Mouse (Mus musculus) embryo, embryonic 11 days (tissue): Measurements from ENCODE around the gene 4930562C15Rik.
A peak's percentile ranks its signal among the peaks of the same experiment; 100 is the strongest.

ENCODE experiments used
- DNase-seq: peaks from one replicate; pipeline ENCODE4 v3.0.0-alpha.2; 2015

Gene 4930562C15Rik

DNA sequence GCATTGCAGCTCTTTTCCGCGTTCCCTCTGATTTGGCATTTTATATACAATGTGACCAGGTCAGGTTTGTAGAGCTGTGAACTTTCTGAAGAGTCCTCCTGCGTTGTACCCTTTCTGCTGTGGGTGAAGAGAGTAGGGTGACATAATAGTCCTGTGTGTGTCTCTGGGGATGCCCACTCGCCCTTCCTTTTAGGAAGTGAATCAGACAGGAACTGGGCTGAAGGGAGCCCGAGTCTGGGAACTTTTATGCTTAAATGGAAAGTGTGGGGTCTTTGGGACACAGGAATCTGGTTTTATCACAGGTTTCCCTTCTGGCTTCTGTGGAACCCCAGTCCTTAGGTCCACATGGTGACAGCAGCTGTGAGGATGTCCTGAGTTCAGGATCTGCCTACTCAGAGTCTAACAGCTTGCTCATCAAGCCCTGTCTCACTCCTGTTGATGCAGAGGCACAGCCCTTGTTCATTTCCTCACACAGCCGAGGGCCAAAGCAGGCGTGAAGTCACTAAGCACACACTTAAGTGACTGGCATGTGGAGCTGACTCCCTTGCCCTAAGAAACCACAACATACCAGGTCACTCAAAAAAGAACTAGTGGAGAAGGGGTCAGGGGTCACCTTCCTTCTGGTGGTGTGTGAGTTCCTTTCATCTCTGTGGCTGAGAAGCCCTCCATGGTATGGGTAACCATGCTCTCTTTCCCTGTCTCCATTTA, 59.1 kb downstream of the 4930562C15Rik start:
- DNase-seq = no peak

DNA sequence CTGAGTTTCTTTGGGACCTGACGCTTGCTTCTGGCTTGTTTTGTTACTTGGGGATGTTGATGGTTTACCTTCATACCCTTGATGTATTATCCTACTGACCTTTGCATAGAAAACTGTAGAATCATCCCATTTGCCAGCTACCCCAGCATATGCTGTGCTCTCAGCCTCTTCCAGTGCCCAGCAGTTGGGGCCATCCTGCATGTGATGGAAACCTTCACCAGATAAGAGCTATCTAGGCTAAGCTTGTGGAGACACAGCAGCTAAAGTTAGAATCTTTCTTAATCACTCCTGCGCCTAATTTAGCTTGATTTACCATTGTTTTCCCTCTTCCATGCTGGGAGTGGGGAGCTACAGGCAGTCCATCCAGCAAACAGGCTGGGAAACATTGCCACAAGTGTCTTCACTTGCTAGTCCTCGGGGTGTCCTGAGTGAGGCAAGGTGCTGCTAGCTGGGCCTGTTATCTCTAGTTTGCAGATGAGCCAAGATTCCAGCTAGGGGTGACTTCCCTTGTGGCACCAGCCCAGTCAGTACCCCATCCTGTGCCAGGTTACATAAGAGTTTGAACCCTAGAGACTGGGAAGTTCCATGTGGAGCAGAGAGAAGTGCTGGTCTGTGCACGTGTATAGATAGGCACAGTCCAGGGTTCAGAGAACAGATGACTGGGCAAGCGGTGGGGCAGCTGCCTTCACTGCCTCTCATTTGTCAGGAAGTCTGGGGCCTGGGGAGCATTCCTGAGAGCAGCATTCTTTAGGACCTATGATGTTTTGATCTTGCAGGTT, 61.2 kb downstream of the 4930562C15Rik start:
- DNase-seq = no peak

DNA sequence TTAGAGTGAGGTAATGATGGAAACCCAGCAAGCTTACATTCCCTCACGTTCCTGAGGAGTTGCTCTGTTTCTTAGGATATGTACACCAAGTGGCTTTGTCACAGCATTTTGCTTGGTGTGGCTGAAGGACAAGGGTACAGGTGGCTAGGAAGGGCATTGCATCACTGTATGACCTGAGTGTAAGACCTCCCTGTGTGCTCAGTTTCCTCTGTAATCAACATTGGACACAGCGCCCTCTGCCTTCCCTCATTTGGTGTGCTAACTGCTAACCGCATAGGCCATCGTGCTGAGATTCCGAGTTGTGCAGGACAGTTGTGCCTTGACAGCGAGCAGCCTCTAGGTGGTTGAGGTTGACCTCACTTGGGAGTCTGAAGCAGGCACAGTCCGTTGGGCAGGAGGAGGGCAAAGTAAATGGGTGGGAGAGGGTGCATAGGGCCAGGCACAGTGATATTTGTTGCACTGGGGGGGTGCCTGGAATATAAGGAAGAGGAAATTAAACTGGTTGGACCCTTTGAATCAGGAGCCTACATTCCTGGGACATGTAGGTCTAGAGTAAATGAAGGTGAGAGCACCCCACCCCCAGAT, 62.0 kb downstream of the 4930562C15Rik start:
- no peak for DNase-seq

DNA sequence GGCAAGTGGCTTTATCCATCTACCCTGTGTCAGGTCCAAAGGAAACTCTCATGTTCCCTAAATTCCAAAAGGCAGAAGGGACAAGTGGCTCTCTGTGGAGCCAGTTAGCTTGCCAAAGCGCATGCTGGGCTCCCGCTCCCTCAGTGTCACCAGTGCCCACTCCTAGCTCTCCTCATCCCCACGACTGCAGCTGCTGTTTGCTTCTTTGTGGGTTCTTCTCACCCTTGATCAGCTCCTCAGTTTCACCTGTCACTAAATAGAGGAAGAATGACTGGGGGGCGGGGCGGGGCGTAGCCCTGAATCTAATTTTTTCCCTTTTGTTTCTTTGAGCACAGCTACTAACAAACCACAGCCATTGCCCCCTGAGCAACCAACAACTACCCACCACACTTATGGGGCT, 63.7 kb downstream of the 4930562C15Rik start:
- DNase-seq = no peak

DNA sequence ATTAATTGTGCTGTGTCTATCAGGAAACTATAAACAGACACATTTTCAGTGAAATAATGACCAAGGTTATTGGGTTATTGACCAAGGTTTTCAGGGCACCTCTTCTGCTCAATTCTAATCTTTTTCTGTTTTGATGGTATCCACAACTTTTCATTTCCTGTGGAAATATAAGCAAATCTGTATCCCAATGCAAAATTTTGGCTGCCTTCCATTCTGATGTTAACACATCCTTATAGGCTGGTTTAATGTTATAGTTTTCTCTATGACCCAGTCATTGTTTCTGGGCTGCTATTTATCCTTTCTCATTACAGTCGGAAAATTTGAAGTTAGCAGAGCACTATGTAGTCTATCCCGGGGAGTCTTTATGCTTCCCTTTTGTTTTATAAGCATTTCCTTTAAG, 64.5 kb downstream of the 4930562C15Rik start:
- DNase-seq = no peak

DNA sequence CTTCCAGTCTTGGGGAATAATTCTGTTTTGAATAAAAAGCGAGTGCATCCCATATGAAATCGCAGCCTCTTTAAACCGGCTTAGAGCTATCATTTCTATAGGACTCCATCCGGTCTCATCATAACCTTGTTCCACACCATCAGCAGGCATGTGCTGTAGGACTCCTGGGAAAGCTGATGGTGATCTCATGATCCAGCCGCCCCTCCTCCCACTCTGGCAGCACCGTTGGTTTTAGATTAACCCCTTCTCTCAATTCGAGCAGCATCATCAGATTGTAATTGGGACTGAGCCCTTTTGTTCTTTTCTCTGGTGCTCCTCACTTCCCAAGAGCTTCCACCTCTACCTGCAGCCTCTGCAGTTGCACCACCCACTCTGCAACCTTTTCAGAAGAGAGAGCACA, 66.0 kb downstream of the 4930562C15Rik start:
- no peak for DNase-seq

DNA sequence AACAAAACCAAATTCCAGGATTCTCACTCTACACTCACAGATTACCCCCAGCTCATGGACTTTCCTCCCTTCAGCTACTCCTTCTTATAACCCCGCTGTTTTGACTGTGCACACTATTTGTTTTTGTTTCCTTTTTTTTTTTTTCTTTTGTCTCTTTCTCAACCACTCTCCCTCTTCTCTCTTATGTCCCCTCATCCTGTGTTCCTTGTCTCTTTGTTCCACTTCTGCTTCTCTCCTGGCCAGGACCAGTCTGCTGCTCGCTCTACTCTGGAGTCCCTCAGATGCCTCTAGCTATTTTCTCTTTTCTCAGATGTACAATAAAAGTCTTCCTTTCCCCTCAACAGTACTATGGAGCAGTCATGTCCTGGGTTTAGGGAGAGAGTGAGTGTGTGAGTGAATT, 67.2 kb downstream of the 4930562C15Rik start:
- no peak for DNase-seq

DNA sequence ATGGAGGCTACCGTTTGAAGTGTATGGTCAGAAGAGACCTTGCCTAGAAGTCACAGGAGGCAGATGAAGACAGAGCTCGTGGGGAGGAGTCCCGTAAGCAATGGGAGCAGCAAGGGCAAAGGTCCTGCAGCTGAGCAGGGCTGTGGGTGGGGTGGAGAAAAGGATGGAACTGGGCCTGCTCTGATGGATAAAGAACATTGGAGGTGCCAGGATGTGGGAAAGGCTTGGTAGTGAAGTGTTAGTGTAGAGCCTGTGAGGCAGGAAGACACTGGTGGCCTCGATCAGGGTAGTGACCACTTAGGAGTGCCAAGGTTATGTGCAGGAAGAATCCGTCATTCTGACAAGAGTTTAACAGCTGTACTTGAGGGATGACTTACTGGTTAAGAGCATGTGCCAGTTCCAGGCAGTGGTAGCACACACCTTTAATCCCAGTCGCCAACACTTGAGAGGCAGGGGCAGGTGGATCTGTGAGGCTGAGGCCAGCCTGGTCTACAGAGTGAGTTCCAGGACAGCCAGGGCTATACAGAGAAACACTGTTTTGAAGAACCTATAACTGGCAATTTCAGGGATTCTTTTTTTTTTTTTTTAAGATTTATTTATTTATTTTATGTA, 68.4 kb downstream of the 4930562C15Rik start:
- no peak for DNase-seq

DNA sequence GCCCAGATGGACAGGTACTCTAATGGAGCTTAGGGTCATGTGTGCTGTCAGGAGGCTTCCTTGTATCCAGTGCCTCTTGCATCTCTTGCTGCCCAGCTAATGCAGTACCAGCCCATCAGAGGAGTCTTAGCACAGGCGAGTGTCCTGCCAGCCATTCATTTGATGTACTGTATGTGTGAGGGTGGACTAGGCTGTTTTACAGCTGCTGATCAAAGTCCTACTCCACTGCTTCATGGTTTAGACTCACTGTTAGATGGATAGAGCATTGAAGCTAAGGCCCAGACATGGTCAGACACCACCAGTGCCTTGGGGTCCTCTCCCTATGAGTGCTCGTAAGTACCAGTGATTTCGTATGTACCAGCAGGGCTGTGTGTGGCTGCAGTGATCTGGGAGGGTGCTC, 69.7 kb downstream of the 4930562C15Rik start:
- DNase-seq = no peak

DNA sequence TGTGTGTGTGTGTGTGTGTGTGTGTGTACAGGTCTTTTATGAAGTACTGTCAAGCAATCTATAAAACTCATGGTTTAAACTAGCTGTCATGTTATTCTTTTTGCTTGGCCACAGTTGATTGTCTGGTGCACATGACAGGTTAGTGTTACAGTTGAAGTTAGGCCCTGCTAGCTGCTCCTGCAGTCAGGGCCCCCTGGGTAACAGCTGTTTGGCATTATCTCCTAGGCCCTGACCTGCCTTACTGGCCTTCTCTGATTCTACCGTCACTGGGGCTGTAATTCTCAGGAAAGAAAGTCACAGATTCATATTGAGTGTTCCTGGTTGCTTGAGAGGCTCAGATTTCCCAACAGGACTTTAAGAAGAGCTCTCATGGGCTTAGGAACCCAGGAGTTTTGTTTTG, 70.4 kb downstream of the 4930562C15Rik start:
- DNase-seq = no peak

DNA sequence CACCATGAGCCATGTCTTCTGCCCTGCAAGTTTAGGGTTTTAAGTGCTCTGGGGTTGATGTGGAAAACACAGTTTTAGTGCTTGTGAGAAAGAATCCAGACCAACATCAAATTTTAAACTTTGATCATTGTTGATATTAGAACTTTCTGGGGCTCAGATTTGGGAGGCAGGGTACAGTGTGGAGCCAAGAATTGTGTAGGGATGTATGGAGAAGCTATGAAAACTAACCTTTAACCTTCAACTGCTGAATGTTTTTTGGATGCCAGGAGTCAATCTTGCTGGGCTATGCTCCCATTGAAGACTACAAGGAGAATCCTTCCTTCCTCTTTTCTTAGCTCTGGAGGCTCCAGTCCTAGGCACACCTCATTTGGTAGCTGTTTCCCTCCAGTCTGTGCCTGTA, 71.3 kb downstream of the 4930562C15Rik start:
- DNase-seq = no peak

DNA sequence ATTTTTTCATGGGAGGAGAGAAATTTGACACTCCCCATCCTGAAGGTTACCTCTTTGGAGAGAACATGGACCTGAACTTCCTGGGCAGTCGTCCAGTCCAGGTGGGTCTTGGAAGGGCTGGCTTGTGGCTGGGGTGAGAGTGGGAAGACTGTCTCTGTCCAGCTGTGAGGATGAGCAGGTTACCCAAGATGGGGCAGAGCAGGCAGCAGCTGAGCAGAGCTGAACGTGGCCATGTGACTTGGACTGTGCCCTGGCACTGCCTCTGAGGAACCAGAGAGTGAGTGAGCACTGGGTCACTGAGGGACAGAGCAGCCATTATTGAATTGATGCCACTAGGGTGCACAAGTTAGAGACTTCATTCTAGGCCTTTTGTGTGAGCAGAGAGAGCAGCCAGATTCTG, 72.2 kb downstream of the 4930562C15Rik start:
- DNase-seq = no peak

DNA sequence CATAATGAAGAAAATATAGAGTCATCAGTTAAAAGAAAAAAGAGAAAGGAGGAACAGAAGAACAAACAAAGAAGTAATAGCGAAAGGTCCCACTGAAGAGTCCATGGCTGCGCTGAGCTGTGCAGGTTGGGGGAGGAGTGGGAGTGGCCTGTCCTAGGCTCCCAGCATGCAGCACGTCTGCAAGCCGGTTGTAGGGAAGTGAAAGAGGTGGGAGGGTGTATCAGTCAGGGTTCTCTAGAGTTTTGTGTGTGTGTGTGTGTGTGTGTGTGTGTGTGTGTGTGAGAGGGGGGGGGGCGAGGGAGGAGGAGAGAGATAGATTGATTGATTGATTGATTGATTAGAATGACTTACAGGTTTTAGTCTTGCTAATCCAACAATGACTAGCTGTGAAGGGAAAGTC, 72.8 kb downstream of the 4930562C15Rik start:
- no peak for DNase-seq

DNA sequence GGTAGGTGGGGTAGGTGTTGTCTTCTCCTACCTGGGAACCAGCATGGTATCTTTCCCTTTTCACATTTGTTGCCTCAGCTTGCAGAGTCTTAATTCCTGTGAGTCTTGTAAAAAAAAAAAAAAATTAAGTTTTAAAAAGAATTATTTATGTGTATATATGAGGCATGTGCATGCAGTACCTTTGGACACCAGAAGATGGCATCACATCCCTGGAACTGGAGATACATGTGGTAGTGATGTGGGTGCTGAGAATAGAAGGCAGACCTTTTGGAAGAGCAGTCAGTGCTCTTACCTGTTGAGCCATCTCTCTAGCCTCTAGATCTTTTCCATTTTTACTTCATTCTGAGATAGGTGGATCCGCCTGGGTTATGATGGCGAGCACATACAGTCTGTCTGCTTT, 74.5 kb downstream of the 4930562C15Rik start:
- no peak for DNase-seq

DNA sequence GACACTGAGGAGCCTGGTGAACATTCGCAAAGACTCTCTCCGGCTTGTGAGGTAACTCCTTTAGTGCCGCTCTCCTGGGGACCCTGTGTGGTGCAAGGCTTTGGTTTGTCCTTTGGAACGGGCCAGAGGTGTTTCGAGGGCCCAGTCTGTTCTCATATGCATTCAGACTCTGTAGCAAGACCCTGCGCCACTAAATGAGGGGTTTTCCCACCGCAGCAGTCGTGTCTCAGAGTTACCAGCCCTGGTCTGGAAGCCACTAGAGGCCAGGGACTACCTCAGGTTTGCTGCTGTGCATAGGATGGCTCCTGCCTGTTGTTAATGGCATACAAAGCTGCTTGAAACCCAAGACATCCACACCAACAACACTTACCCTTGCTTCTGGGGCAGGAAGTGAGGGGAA, 75.5 kb downstream of the 4930562C15Rik start:
- no peak for DNase-seq

DNA sequence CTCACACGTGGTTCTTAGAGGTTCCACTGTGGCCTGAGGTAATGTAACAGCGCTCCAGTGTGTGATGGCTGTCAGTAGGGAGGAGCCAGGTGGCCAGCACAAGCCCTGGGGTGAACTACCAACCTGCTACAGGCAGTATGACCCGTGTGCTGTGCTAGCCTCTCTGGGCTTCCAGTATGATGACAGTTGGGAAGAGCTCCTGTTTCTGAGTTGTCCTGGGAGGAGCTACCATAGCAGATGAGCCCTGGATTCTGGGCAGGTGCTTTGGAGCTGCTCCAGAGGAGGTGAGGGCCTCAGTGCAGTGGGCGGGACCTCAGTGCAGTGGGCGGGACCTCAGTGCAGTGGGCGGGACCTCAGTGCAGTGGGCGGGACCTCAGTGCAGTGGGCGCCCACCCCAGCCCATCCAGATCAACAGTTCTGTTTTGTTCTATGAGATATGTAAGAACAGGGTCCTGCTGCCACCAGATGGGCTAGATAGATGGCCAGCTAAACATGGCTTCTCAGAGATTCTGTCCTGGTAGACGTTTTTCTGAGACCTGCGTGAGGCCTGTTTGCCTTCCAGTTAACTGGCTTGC, 76.9 kb downstream of the 4930562C15Rik start:
- no peak for DNase-seq

DNA sequence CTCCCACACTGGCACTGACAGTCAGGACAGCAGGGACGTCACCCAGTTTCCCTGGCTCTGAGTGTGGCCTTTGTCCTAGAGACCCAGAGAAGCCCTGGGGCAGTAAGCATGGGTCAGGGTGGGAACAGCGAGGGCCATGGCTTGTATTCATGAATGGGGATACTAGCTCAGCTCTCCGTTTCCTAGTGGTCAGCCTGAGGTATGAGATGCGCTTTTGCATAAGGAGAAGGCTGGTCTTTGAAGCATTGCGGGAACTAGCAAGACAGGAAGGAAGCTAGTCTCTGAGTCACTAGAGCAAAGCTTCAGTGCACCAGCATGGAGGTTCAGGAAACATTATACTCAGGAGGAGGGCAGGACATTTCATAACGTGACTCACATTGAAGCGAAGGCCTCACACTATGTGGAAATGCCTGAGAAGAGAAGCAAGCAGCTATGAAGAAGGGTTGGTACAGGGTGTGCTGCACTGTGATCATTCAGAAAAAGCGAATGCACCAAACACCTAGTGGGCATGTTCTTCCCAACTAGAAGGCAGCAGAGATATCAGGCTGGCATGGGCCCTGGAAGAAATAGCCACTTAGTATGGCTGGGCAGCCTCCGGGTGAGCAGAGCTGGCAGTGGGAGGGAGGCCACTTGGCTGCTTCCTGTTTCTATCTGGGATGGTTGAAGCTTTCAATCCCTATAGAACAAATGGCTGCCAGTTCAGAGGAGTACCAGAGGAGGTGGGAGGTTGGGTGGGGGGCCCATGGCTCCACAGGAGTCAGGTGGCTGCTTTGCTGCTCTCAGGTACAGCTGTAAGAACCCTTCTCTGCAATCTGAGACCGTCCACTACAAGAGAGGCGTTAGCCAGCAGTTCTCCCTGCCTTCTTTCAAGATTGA, 77.9 kb downstream of the 4930562C15Rik start:
- no peak for DNase-seq

DNA sequence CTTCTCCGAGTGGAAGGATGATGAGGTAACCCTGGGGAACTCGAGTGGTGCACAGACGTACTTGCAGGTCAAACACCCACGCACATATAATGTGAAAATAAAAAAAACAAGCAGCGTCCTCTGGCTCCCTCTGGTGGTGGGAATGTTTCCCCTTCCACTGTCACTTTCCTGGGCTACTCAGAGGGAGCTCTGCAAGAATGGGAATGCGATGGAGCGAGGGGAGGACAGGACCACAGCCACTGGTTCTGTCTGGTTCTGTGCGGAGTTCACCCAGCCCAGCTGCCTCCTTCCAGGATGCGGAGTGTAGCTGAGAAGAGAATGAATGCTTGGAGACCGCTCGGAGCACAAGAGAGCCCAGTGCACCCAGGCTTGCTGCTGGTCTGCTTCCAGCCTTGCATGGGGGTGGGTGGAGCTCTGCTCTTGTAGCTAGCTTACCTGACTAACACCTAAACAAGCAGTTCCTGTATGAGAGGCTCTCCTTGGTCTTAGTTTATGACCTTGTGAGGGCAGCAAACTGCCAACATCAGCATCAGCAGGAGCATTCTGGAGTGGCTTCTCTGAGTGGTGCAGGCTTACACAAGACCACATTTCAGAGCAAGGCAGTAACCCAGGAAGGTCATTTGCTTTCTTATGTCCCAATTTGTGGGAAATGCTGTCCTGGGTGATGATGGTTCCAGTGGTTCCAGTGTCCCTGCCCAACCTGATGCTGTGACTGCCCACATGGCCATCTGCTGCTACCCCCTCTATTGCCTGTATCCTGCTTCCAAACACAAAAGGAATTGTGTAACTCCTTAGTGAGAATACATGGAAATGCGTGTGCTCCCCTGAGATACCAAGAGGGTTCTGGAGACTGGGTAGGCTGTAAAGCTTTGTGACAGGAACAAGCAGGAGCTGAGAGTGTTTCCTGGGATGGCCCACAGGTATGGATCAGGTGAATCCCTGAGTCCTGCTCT, 78.8 kb downstream of the 4930562C15Rik start:
- peak; percentile 83 for DNase-seq

DNA sequence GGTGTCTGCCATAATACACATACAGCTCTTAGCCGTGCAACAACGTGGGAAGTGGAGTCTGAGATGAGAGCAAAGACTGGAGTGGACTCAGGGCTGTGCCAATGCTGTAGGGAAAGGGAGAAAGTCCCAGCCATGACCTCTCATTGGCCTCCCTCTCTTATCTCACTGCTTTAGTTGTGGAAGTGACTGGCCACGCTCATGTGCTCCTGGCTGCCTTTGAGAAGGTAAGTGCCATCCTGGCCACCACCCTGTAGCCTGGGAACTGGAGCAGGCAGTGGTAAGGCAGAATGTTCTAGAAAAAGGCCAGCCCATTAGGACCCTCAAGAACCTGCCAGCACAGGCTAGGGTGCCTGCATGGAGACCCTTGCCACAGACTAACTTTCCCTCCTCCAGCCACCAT, 80.7 kb downstream of the 4930562C15Rik start:
- no peak for DNase-seq

DNA sequence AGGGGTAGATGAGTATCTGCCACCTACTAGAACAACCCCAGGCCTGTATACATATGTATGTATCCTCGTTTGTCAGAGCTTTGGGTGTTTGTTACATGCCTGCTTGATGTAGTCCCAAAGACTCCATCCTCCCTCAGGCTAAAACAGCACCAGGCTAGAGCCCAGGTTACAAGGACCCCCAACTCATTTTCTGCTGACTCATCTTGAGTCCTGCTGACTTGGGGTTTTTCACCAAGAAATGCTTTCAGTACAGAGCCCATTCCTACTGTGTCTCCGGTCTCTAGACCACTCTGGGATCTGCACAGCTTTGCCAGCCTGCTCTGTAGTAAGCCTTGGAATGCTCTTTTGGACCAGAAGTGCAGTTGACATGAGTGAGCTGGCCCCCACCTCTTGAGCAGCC, 81.4 kb downstream of the 4930562C15Rik start:
- no peak for DNase-seq
